Mouse (Mus musculus) ovary, postnatal 10 days (tissue): ENCODE measurements around the gene Tmem87b.

Experiments used
- DNase-seq: peaks from one replicate; pipeline ENCODE4 v3.0.0; 2022; ENCODE audit warnings: low spot score

Tmem87b gene

DNA sequence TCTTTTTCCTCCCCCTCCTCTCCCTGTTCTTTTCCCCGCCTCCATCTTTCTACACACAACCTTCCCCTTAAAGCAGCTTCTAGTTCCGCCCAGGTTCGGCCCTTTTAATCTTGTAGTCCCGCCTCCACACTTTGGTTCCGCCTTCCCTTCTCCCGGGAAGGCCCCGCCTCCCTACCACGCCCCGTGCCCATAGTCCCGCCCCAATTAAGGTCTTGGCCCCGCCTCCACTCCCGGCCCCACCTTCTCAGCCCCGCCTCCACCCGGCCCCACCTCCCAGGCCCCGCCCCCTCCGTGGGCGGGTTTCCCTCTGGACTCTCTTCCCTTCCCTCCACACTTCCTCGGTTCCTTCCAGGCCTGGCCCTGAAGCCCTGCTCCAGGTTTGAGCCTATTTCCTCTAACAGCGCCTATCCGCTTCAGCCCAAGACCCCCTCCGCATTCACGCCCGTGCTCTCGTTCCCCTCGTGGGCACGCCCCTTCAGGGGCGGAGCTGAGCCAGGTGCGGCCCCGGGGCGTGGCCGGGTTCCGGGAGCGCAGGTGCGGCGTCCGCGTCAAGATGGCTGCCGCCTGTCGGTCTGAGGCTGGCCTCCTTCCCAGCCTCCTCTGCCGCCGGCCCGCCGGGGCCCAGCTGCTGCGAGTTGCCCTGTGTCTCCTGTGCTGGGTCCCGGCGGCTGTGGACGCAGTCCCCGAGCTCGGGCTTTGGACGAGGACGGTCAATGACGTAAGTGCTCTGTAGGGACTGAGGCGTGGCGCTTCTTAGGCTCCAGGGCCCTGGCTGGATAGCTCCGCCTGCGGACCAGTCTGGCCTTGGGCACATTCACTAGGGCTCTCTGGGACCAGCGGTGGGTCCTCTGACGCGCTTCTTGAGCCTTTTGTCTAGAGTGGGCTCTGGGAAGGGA, at the start of gene Tmem87b:
Gene Tmem87b (plus strand): TSS at position 333 of the 896 bp plus-strand sequence.
- DNase-seq = peak; percentile 95

GRCm38 (mm10) chr2:128768545-128769247, 49.2 kb upstream of the Tmem87b start:
- no peak for DNase-seq

GRCm38 (mm10) chr2:128770557-128770956, 47.4 kb upstream of the Tmem87b start:
- DNase-seq = no peak

DNA sequence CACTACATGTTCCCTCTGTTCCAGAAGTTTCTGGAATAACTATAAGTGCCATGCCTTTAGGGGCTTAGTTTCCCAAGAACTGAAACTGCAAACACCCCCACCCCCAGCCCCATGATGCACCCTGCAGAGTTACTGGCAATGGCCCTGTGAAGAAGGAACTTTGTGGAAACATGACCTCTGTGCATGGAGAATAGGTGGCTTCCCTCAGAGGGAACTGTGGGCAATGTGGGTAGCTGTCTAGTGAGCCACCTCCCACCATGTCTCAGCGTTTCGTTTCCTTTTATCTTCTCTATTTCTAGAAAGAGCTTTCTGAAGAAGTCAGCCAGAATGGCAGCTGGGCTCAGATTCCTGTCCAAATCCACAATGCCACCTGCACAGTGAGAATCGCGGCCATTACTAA, 46.9 kb upstream of the Tmem87b start:
- no peak for DNase-seq

DNA sequence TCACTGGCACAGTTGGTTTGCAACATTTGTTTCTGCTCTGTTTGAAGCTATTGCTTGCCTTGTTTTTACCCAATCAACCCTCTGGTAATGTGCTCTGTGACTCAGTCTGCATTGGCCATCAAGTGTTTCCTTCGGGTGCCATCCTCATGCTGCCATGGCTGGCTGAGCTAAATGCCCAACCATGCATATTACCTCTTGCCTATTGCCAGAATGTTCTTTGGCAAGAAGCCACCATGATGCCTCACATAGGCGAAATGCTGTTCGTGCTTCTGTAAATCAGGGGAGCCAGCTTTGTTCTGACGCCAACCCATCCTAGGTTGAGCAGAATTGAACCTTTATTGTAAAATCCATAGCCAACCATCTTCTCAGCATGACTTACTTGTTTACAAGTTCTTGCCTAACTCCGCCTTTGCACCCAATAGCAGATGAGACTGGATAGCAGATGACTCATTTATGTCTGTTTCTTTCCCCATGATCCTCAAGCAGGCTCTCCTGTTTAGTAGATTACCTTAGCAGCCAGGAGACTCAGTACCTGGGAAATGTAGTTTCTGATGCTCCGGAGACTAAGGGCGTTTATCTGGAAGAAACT, 46.1 kb upstream of the Tmem87b start:
- DNase-seq = no peak

GRCm38 (mm10) chr2:128782231-128782630, 35.7 kb upstream of the Tmem87b start:
- no peak for DNase-seq

DNA sequence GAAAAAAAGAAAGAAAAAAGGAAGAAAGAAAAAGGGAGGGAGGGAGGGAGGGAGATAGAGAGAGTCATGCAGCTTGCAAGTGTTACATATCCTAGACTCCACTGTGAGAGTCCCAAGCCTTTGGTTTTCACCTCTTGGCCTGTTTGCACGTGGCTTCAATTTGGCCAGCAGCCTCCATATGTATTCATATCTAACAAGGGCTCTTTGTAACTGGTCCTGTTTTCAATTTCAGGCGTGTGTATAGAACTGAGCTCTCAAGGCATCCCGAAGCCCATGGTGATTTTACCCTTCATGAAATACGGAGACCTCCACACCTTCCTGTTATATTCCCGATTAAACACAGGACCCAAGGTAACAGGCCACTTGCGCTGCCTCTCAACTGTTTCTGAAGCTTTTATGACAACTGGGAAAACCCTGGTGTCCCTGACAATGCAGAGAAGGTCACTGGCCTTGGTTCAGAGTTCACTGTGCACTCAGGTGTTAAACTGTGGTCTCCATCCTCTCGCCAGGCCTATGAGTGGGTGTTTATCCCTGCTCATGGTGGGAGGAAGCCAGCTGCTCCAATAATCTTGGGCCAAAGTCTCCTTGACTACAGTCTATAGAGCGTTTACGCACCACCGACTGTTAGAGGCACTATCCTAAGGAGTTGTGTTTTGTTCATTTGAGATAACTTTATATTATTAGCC, 34.1 kb upstream of the Tmem87b start:
- DNase-seq = no peak

DNA sequence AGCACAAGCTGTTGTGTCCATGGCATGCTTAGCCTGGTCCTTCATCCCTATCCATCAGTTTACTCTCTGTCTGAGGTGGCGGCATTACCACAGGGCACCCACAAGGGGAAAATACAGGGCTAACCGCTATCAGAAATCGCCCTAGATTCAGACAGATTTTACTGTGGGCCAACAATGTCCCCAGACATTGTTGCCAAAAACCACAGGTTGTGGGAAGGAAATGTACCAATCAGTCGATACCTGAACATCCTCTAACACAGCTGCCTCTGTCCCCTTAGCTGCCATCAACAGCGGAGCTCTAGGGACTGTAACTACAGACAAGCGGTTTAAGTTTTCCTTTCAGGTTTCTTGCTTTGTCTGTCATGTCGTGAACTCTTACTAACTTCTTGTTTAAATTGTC, 33.1 kb upstream of the Tmem87b start:
- no peak for DNase-seq

- DNase-seq = no peak
These were observed 31.6 kb upstream of the Tmem87b start for GRCm38 (mm10) chr2:128786341-128786740.

GRCm38 (mm10) chr2:128786795-128787194, 31.1 kb upstream of the Tmem87b start:
- DNase-seq = no peak

DNA sequence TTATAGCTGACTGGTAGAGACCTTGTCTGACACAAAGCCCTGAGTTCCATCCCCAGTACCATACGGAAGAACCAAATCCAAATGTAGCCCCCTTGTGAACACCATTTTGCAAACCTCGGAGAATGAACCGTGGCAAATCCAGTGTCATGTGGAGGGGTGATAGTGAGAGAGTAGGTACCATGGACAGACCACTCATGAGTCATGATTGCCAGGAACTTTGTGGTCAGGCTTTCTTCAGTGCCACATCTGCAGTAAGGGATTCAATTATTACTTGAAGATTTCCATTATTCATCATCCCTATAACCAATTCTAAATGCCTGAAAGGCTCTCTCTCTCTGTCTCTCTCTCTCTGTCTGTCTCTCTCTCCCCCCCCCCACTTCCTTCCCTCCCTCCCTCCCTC, 30.1 kb upstream of the Tmem87b start:
- DNase-seq = no peak

DNA sequence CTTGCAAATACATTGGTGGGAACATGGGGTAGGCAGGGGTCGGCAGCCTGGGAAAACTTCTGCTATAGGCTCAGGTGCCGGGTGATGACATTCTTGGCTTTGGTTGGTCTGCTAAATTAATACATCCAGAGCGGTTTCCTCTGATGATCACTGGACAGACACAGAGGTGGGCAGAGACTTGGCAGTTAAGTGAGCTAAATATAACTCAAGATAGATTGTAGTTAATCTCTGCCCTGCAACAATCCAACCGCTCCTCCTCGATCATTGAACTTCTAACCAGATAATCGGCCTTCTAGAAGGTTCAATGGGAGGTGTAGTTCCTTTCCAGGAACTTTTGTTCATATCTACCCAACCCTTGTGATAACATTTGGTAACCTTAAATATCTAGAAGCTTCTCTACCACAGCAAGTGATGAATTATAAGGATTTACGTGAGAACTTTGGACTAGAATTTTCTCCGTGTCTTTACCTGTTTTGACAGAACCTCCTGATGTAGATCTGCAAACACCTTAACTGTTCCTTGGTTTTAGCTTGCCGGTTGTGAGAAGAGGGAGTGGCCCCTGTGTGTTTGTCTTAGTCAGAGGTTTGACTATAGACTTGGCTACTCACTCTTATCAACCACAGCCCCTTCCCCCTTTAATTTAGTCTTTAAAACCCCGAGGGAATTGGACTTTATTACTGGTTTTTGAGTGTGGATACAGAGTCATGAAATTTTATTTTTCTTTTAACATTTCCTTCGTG, 26.9 kb upstream of the Tmem87b start:
- no peak for DNase-seq

DNA sequence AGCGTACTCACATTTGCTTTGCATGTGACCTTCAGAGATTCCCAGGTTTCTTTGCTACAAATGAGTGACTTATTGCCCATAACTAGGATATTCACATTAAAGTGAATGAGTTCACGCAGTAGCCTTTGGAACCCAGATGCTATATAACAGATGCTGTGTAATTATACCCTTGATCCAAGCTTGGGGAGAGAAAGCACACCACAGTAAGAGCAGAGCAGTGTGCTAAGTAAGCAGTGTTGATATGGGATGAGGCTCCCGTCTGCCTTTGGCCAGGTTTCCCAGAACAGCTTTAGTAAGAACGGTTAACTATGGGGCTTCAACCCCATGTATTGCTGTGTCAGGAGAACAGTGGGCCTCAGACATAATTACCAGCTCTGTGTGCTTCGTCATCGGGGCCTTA, 24.0 kb upstream of the Tmem87b start:
- DNase-seq = no peak

DNA sequence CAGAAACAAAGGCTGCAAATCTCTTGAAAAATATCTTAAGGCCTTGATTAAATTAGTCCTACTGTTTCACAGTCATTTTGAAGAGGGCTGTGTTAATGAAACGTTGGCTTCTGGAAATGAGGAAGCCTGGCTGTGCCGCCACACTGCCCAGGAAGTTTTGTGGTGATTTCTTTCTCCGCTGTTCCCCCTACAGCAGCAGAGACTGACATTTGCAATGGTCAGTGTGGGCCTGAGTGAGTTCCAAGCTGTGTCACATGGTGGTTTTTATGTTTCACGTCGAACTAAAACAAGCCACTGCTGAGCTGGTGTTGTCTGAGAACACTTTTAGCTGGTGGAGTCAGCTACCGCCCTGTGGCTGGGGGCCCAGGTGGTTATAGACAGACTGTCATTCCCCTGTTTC, 21.5 kb upstream of the Tmem87b start:
- DNase-seq = no peak

GRCm38 (mm10) chr2:128803441-128803840, 14.5 kb upstream of the Tmem87b start:
- DNase-seq = no peak

- no peak for DNase-seq
These were observed 12.6 kb upstream of the Tmem87b start for GRCm38 (mm10) chr2:128805341-128805740.

DNA sequence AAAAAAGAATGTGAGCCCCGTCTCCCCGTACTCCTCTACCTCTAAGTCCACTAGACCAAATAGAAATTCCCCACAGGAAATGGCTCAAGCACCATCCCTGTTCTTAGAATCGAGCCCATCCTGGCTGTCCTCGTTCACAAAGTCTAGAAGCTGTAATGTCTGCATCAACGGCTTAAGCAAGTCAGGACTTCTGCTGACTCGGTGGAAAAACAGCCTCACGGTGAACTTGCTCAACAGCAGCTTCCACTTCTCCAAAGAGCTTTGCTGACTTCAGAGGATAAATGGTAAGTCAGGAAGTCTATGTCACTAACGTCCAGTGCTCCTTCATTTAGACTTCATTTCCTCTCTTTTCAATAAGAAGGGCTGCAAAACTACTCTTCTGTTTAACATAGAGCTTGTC, 11.4 kb upstream of the Tmem87b start:
- no peak for DNase-seq

DNA sequence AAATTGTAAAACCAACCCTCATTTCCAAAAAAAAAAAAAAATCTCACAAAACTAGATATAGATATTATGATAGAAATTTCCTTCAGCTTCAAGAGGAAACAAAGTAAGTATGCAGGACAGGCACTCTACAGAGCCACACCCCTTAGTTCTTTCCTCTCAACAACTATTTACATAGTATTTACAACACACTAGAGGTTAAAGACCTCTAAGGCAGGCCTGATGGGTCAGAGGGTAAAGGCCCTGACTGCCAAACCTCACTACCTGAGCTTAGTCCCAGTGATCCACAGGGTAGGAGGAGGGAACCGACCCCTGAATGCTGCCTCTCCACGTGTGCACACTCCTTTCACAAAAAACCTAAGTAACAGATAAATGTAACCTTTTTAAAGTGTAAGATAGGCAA, 5.2 kb upstream of the Tmem87b start:
- no peak for DNase-seq

DNA sequence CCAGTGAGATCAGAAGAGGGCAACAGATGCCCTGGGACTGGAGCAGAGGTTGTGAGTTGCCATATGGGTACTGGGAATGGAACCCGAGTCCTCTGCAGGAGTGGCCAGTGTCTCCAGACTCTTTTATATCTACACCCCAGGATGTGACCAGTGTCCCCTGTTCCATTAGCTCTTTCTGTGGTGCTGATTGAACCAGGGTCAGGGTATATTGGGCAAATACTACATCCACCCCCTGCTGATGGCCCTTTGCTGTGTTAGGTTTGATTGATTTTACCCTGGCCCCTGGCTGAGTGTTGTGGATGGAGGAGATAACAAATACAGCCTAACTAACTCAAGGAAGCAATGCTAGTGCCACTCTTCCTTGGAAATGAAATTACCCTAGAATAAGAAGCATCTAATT, 1.6 kb upstream of the Tmem87b start:
- DNase-seq = no peak

GRCm38 (mm10) chr2:128816916-128817315, 1.0 kb upstream of the Tmem87b start:
- DNase-seq = no peak

DNA sequence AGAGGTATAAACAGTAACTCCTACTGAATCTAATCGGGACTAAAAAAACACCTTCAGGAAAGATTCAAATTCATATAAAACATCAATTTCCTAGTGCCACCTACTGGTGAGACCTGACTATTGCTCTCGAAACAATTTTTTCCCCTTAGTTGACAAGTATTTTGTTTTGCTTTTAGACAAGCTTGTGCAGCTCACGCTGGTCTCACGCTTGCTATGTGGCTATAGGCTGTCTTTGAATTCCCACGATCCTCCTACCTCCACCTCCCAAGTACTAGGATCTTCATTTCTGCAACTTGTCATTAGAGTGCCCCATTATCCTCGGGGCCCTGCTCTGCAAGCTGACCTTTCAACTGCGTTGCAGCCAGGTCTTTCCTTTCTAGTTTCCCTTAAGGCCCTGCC, 532 bp upstream of the Tmem87b start:
- DNase-seq = peak; percentile 44
